Mouse (Mus musculus) forebrain, embryonic 13.5 days (tissue): ENCODE measurements at regions not wholly inside any gene's neighbourhood (a gene's known extent, or its start where the extent isn't known, plus 50 kb on each side); places are given as distances from the start of the nearest gene placed in this dataset.

ENCODE experiments used
- ATAC-seq: fragments of 200-750 bp; cut with Nextera tagmentation; 2 replicates; pipeline ENCODE4 v1.8.0; 2017
- H3K27ac ChIP-seq: fragments of 300-500 bp; sonication (generic); 2 replicates; pipeline ENCODE4 v1.5.1; 2015; ENCODE audit warnings: inconsistent platforms, mild to moderate bottlenecking, moderate library complexity
- H3K27me3 ChIP-seq: fragments of 300-500 bp; sonication (generic); 2 replicates; pipeline ENCODE4 v1.6.1; 2015; ENCODE audit warnings: mild to moderate bottlenecking, inconsistent platforms
- H3K36me3 ChIP-seq: fragments of 300-500 bp; sonication (generic); 2 replicates; pipeline ENCODE4 v1.6.1; 2015; ENCODE audit warnings: mild to moderate bottlenecking, inconsistent platforms; ENCODE audit not compliant: poor library complexity, severe bottlenecking
- H3K4me1 ChIP-seq: fragments of 300-500 bp; sonication (generic); 2 replicates; pipeline ENCODE4 v1.6.1; 2015; ENCODE audit warnings: inconsistent platforms
- H3K4me2 ChIP-seq: fragments of 300-500 bp; sonication (generic); 2 replicates; pipeline ENCODE4 v1.6.1; 2015; ENCODE audit warnings: inconsistent platforms, mild to moderate bottlenecking, moderate library complexity
- H3K4me3 ChIP-seq: fragments of 300-500 bp; sonication (generic); 2 replicates; pipeline ENCODE4 v1.5.1; 2015; ENCODE audit warnings: mild to moderate bottlenecking, inconsistent platforms
- H3K9ac ChIP-seq: fragments of 300-500 bp; sonication (generic); 2 replicates; pipeline ENCODE4 v1.6.1; 2015; ENCODE audit warnings: mild to moderate bottlenecking, inconsistent platforms
- H3K9me3 ChIP-seq: fragments of 300-500 bp; sonication (generic); replicated peaks from 2 replicates; pipeline ENCODE4 v1.6.1; 2016; ENCODE audit warnings: inconsistent platforms
- WGBS: fragments of 180-500 bp; shearing (Covaris S2); methylation state at CpG from one replicate; pipeline ENCODE4 v1.1.7; 2015; 5-methylcytosine and 5-hydroxymethylcytosine counted together

GRCm38 (mm10) chr1:153962161-153962720 lies 62.2 kb upstream of the Teddm2 start:
- 52% methylated on average over 8 of the region's 8 CpGs for WGBS
- no peak for ATAC-seq
- Histone ChIP-seq H3K36me3 (no peaks in the 10 kb centered on the region), H3K4me3 (no peak overlapping the region), H3K9me3 (no peaks in the 10 kb centered on the region), H3K27me3 (no peaks in the 10 kb centered on the region), H3K27ac (no peak overlapping the region), H3K9ac (no peak overlapping the region), H3K4me2 (no peak overlapping the region), H3K4me1 (no peaks in the 10 kb centered on the region; the same call in 1 of the 2 replicates)

DNA sequence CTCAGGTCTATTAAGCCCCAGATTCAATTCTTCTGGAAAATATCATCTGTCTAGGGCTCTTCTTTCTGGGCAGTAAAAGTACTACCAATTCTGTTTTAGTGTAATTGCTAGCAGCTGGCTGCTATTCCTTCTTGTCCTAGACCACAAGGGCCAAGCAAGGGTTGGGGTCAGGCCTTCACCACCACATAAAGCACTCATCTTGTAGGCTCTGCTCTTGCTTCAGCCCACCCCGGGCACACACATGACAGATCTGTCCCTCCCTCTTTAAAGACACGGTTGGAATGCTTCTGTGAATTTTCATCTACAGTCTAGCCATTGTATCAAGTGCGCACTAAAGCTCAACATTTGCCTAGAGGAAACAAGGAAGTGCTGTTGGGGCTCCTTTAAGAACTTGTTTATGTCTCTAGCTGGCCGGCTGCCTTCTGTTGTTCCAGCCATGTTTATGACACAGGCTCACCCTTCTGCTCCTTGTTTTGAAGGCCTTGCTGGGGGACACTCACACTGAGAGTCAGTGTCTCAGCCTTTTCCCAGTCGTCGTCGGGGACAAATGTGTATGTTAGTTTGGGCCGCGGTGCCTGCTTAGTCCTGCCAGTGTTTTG lies 63.8 kb upstream of the Teddm2 start:
- no peaks in the 10 kb centered on the region for H3K36me3 ChIP-seq
- H3K4me3 ChIP-seq = no peak overlapping the region
- H3K27ac ChIP-seq = no peak overlapping the region
- no peak for ATAC-seq
- H3K4me1 ChIP-seq = no peaks in the 10 kb centered on the region; the same call in 1 of the 2 replicates
- WGBS = 85% methylated on average over 9 of the region's 9 CpGs
- no peak overlapping the region for H3K4me2 ChIP-seq
- H3K9ac ChIP-seq = no peak overlapping the region
- H3K27me3 ChIP-seq = no peaks in the 10 kb centered on the region
- no peaks in the 10 kb centered on the region for H3K9me3 ChIP-seq

DNA sequence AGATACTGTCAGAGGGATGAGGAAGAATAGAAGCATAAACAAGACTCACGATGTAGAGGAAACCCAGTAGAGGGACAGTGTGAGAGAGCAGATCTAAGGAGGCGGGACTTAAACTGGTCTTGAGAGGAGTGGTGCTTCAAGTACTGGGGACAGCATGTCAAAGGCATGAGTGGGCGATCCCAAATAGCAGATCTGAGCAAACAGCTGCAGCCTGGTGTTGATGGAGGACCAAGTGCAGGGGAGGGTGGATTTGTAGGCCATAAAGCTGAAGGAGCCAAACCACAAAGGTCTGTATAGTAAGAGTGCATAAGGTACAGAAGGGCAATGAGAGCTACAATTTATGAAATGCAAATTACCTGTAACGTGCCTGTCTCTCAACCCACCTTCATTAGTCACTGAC lies 69.4 kb upstream of the Teddm2 start:
- H3K4me2 ChIP-seq = no peak overlapping the region
- no peak overlapping the region for H3K27ac ChIP-seq
- 89% methylated on average over 4 of the region's 4 CpGs for WGBS
- no peak overlapping the region for H3K4me3 ChIP-seq
- H3K9ac ChIP-seq = no peak overlapping the region
- H3K27me3 ChIP-seq = no peaks in the 10 kb centered on the region
- H3K4me1 ChIP-seq = no peaks in the 10 kb centered on the region
- H3K9me3 ChIP-seq = no peaks in the 10 kb centered on the region
- no peak for ATAC-seq
- H3K36me3 ChIP-seq = no peaks in the 10 kb centered on the region

- 54% methylated on average over 1 of the region's 1 CpGs for WGBS
- Histone ChIP-seq H3K36me3 (no peaks in the 10 kb centered on the region), H3K4me2 (no peak overlapping the region), H3K4me1 (peaks cover 8% of the 10 kb centered on the region), H3K9me3 (no peaks in the 10 kb centered on the region), H3K9ac (no peak overlapping the region), H3K27ac (no peak overlapping the region), H3K4me3 (no peak overlapping the region), H3K27me3 (no peaks in the 10 kb centered on the region)
- no peak for ATAC-seq
Measured at GRCm38 (mm10) chr1:153974300-153974699, 74.3 kb upstream of the Teddm2 start.

DNA sequence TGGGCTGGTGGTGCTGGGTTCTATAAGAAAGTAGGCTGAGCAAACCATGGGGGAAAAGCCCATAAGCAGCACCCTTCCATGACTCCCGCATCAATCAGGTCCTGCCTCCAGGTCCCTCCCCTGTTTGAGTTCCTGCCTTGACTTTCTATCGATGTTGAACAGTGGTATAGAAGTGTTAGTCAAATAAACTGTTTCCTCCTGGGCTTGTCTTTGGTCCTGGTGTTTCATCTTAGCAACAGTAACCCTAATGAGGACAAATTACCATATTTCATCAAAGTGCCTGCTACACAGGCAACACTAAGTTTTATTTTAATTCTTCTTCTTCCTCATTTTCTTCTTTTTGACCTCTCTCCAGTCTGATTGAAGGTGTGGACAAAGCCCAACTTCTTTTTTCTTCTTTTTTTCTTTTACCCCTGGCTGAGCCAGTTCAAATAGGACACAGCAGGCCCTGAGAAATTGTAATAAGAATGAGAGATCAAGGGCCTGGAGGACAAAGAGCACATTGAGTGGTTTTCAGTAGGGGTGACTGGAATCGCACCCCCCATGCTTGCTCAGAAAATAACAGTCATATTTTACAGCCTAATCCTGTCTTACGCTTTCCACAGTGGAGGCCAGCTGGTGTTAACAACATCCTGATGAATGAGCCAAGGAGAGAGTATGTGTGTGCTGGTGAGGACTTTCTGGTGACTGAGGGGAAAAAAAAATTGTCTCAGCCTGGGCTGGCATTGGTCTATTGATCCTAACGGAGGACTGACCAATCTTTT lies 78.1 kb upstream of the Teddm2 start:
- Histone ChIP-seq H3K36me3 (no peaks in the 10 kb centered on the region), H3K9me3 (no peaks in the 10 kb centered on the region), H3K4me2 (no peak overlapping the region), H3K27ac (no peak overlapping the region), H3K27me3 (no peaks in the 10 kb centered on the region), H3K4me1 (peaks cover 8% of the 10 kb centered on the region), H3K4me3 (no peak overlapping the region), H3K9ac (no peak overlapping the region)
- peak; percentile 78 for ATAC-seq
- 4% methylated on average over 5 of the region's 5 CpGs for WGBS

DNA sequence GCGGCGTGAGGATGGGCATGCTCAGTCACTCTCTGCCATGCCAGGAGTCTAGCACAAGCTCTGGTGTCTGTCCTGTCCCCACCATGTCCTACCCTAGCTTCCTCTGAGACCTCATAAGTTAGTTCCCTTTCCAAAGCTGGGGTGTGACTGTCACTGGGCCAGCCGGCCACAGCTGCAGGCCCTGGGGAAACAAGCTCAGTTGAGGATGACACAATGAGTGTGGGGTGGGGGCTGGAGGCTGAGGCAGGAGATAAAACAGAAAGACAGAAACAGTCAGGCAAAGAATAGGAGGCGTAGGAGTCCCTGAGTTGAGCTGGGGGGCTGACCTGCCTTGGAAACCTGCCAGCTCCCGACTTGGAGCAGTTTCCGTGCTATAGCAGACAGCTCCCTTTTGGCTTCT lies 80.9 kb upstream of the Teddm2 start:
- H3K9ac ChIP-seq = no peak overlapping the region
- H3K4me3 ChIP-seq = no peak overlapping the region
- no peak overlapping the region for H3K4me2 ChIP-seq
- no peaks in the 10 kb centered on the region for H3K27me3 ChIP-seq
- H3K4me1 ChIP-seq = peaks cover 8% of the 10 kb centered on the region
- WGBS = 69% methylated on average over 6 of the region's 6 CpGs
- ATAC-seq = no peak
- no peak overlapping the region for H3K27ac ChIP-seq
- H3K36me3 ChIP-seq = no peaks in the 10 kb centered on the region
- no peaks in the 10 kb centered on the region for H3K9me3 ChIP-seq

GRCm38 (mm10) chr1:153985595-153985994 lies 85.6 kb upstream of the Teddm2 start:
- Histone ChIP-seq H3K27me3 (no peaks in the 10 kb centered on the region), H3K4me2 (no peak overlapping the region), H3K9ac (no peak overlapping the region), H3K4me3 (no peak overlapping the region), H3K9me3 (no peaks in the 10 kb centered on the region), H3K36me3 (no peaks in the 10 kb centered on the region), H3K4me1 (no peaks in the 10 kb centered on the region; the same call in 1 of the 2 replicates), H3K27ac (no peak overlapping the region)
- WGBS = 91% methylated on average over 5 of the region's 5 CpGs
- no peak for ATAC-seq

GRCm38 (mm10) chr1:153986632-153987031 lies 86.6 kb upstream of the Teddm2 start:
- no peak for ATAC-seq
- H3K4me1 ChIP-seq = no peaks in the 10 kb centered on the region
- 93% methylated on average over 6 of the region's 6 CpGs for WGBS
- H3K4me2 ChIP-seq = no peak overlapping the region
- H3K27me3 ChIP-seq = no peaks in the 10 kb centered on the region
- no peak overlapping the region for H3K4me3 ChIP-seq
- no peak overlapping the region for H3K27ac ChIP-seq
- H3K9me3 ChIP-seq = no peaks in the 10 kb centered on the region
- H3K36me3 ChIP-seq = no peaks in the 10 kb centered on the region
- no peak overlapping the region for H3K9ac ChIP-seq

DNA sequence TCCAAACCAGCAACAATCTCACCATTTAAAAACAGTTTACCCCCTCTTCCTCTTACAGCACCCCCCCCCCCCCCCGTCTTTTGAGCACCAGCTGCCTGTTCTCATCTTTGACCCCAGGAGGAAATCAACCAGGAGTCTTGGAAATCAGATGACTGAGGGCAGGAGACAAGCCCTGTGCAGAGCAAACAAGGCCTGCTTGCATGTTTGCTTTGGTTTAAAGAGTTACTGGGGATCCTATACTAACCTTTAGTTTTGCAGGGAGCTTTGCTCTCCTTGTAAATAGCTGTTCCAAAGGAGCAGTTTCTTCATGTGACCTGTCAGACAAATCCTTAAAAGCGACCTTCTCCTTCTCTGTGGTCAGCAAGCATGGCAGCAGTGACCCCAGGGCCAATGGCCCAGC lies 88.3 kb upstream of the Teddm2 start:
- no peak overlapping the region for H3K4me2 ChIP-seq
- H3K36me3 ChIP-seq = no peaks in the 10 kb centered on the region
- H3K27me3 ChIP-seq = no peaks in the 10 kb centered on the region
- H3K4me3 ChIP-seq = no peak overlapping the region
- no peak overlapping the region for H3K27ac ChIP-seq
- no peaks in the 10 kb centered on the region for H3K4me1 ChIP-seq
- ATAC-seq = no peak
- WGBS = 75% methylated on average over 2 of the region's 2 CpGs
- no peak overlapping the region for H3K9ac ChIP-seq
- H3K9me3 ChIP-seq = no peaks in the 10 kb centered on the region

DNA sequence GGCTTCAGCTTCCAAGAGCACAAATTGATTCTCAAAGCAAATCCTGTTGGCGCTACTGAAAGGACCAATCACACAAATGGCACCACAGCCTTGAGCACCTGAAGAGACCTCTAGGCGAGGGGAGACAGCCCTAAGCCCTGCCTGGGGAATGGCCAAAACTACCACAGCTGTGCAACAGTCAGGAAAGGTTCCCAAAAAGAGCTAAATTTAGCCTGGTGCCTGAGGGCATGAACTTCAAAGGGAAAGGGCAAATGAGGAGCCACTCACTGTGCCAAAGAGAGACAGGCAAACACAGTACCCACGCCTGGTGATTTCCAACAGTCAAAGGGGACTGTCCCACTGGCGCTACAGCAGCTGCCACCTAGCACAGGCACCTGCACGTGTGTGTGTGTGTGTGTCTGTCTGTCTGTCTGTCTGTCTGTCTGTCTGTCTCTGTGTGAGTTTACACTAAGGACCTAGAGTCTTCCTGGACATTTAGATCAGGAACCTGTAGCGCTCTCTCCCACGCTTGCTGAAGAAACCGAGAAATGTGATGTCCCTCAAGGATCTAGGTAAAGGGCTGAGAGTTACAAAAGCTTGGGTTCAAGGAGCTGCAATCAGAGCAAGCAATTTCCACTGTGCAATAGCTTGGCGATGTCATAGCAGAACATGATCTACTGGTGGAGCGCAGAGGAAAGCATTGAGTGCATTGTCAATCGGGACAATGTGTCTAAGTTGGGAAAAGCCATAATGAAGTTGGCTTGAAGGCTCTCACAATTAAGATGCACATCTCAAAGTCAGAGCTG lies 90.8 kb upstream of the Teddm2 start:
- Histone ChIP-seq H3K4me3 (no peak overlapping the region), H3K9me3 (0 out of 2 replicates have a peak, but pooled peaks cover 5% of the 10 kb centered on the region), H3K27ac (no peak overlapping the region), H3K9ac (no peak overlapping the region), H3K27me3 (no peaks in the 10 kb centered on the region), H3K4me1 (no peaks in the 10 kb centered on the region), H3K36me3 (no peaks in the 10 kb centered on the region), H3K4me2 (no peak overlapping the region)
- 85% methylated on average over 11 of the region's 11 CpGs for WGBS
- no peak for ATAC-seq

DNA sequence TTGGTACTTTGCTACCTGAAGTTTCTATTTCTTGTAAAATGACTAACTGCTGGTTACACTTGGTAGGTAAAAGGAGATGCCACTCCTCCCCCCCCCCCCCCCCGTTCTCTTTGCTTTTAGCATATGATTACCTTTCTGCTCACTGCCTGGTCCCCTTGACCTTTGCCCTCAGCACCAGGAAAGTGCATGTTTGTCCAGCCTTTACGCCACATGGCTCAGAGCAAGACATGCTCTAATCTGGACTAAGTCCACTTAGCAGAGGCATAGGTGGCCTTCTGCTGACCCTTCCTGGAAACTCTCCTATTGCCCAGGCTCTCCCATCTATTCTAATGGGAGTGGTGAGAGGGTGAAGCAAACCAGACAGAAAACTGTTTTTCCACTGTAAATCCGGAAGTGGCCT lies 92.4 kb upstream of the Teddm2 start:
- Histone ChIP-seq H3K4me2 (no peak overlapping the region), H3K4me1 (no peaks in the 10 kb centered on the region), H3K9me3 (0 out of 2 replicates have a peak, but pooled peaks cover 5% of the 10 kb centered on the region), H3K9ac (no peak overlapping the region), H3K27me3 (no peaks in the 10 kb centered on the region), H3K27ac (no peak overlapping the region), H3K4me3 (no peak overlapping the region), H3K36me3 (no peaks in the 10 kb centered on the region)
- 89% methylated on average over 2 of the region's 3 CpGs for WGBS
- no peak for ATAC-seq

DNA sequence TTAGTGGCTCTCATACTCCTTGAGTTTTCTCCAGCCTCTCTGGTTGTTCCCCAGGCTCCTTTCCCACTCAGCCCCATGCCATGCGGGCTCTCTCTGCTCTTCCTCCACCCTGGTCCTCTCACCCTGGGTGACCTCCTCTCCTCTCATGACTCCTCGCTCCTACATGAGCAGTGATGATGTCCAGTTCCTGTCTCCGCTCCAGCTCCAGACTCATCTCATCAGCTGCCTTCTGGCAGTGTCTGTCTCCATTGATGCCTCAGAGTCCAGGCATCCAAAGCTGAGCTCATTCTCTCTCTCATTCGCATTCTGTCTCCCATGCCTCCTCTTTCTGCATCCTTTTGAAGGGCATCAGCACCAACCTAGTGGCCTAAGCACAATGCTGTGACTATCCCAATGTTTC lies 94.8 kb upstream of the Teddm2 start:
- Histone ChIP-seq H3K27me3 (no peaks in the 10 kb centered on the region), H3K4me1 (no peaks in the 10 kb centered on the region), H3K4me2 (no peak overlapping the region), H3K4me3 (no peak overlapping the region), H3K36me3 (no peaks in the 10 kb centered on the region), H3K9me3 (0 out of 2 replicates have a peak, but pooled peaks cover 5% of the 10 kb centered on the region), H3K27ac (no peak overlapping the region), H3K9ac (no peak overlapping the region)
- 91% methylated on average over 4 of the region's 4 CpGs for WGBS
- ATAC-seq = no peak
